28 mouse cellular contexts compared by ENCODE assay signal in the genomic region with DNA sequence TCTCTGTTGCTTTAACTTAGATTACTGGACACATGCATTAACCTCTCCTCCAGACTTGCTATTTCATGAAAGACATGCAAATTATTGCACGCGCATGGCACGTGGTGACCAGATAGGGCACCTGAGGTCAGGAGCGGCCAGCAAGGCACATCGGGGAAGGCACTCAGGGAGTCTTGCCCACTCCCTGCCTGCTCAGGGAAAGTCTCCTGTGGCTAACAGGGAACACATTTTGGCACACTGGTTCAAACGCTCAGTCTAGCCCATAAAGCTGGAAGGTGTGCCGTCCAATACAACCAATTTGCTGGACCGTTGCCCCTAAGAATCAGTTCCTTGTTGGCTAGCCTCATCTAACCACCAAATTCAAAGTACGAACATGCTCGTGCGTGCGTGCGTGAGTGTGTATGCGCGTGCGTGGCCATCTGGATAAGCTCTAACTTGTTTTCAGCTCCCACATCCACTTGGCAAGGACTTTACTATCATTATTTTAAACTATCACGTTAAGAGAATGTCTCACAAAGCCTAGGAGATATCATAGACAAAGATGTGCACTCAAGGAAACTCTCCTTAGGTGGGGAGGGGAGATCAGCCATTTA. TPM values are rescaled to one million over a fixed set of nuclear protein-coding genes. Genes with fewer than 3 reads are reported as not detected.
DNase-seq lines count a peak whose midpoint lies in the region; TF ChIP-seq lines count a peak whose summit lies in the region.
"Had no signal": no experiment of that assay in that cellular context is flagged by ENCODE, and none has a peak within 500 bp of the region (broad histone marks: within the 10 kb centered on the region; RNA-seq: fewer than 3 reads in every experiment).

No protein-coding gene starts in this region.

- H3K36me3 ChIP-seq in CH12.LX (replicated peaks in 1 of 2; ENCODE audit: control insufficient read depth in 1 of 2, insufficient read depth in 1 of 2, low read length in 1 of 2) = peaks cover 44 to 79% of the 10 kb centered on the region in 2 experiments

- no peak overlapping the region for H3K4me2 ChIP-seq in CH12.LX (ENCODE audit: insufficient read depth, low read depth, poor library complexity, severe bottlenecking)
- H3K4me2 ChIP-seq: hindbrain, embryonic 15.5 days; limb, embryonic 13.5 days; liver, embryonic 12.5 days; midbrain, embryonic 12.5 days; neural tube, embryonic 12.5 days; stomach, embryonic 15.5 days had no signal

- peak; percentile 51 to 55 for DNase-seq in cerebellum, adult 18-20 months
- no peak for DNase-seq in cerebellum, postnatal 4 days (ENCODE audit: low spot score in 2 of 2)
- no peak for DNase-seq in gastrocnemius, adult 2 months
- DNase-seq in gastrocnemius, adult 8-10 months (ENCODE audit: low spot score in 2 of 2) = no peak
- no peak for DNase-seq in CH12.LX (ENCODE audit: extremely low read depth)
- DNase-seq in MN1 (ENCODE audit: low spot score) = peak; percentile 31
- DNase-seq in left cerebral cortex, postnatal 10 days (ENCODE audit: extremely low spot score in 1 of 2, low spot score in 2 of 2) = no peak
- DNase-seq: B cell, adult 2 months; gastrocnemius, postnatal 14 days; heart, postnatal 14 days; kidney, adult 11 months; kidney, postnatal 14 days; liver, postnatal 0 days; lung, postnatal 4 days; right cerebral cortex, adult 18-20 months; thymus, adult 18-20 months; thymus, postnatal 25 days had no signal

- TF ChIP-seq EP300 in CH12.LX (IDR thresholded peaks at IDR 0.05; ENCODE audit: low read length) = no peak

- dilution Hi-C loops in CH12.LX (cut with MboI; ENCODE audit: extremely low pct_ligation_motif_present, extremely low pct_unique_long_range_greater_than_20kb, low sequenced_read_pairs) = no loop called here

- no peak overlapping the region for H3K4me3 ChIP-seq in gastrocnemius, adult 2 months
- H3K4me3 ChIP-seq in CH12.LX (replicated peaks in 1 of 3; ENCODE audit: low read depth in 2 of 3, low read length in 2 of 3, poor library complexity in 1 of 3) = no peak overlapping the region
- H3K4me3 ChIP-seq: erythroblast, embryonic 14.5 days; hindbrain, embryonic 10.5 days; hindbrain, embryonic 15.5 days; left cerebral cortex, adult 2 months; limb, embryonic 13.5 days; liver, embryonic 12.5 days; megakaryocyte, embryonic 14.5 days; midbrain, embryonic 12.5 days; myocyte; neural tube, embryonic 12.5 days; stomach, embryonic 15.5 days had no signal

- no peak for TF ChIP-seq POLR2A in CH12.LX (IDR thresholded peaks at IDR 0.05; ENCODE audit: low read depth, low read length)

- no peak for TF ChIP-seq CTCF in gastrocnemius, adult 2 months (IDR thresholded peaks at IDR 0.05)
- no peak for TF ChIP-seq CTCF in CH12.LX (conservative IDR thresholded peaks at IDR 0.05 in 1 of 2, IDR thresholded peaks at IDR 0.05 in 1 of 2; ENCODE audit: low read depth in 2 of 2, low read length in 2 of 2)

- no peak overlapping the region for H3K9ac ChIP-seq in CH12.LX (ENCODE audit: insufficient read depth, low read depth)
- H3K9ac ChIP-seq: hindbrain, embryonic 15.5 days; limb, embryonic 13.5 days; liver, embryonic 12.5 days; liver, postnatal 0 days; midbrain, embryonic 12.5 days; neural tube, embryonic 12.5 days; stomach, embryonic 15.5 days had no signal

- intact Hi-C loops in gastrocnemius, adult 2 months (cut with DNase I) = no loop called here
- intact Hi-C loops in left cerebral cortex, postnatal 10 days (cut with DNase I) = no loop called here

- peaks cover 4 to 30% of the 10 kb centered on the region in 2 experiments for H3K4me1 ChIP-seq in CH12.LX (ENCODE audit: control insufficient read depth in 1 of 2, insufficient read depth in 2 of 2)

- no peaks in the 10 kb centered on the region for H3K9me3 ChIP-seq in CH12.LX (replicated peaks; ENCODE audit: low read length)
- H3K9me3 ChIP-seq: hindbrain, embryonic 10.5 days; hindbrain, embryonic 15.5 days; limb, embryonic 13.5 days; liver, embryonic 12.5 days; megakaryocyte, embryonic 14.5 days; midbrain, embryonic 12.5 days; neural tube, embryonic 12.5 days; stomach, embryonic 15.5 days had no signal

- no peaks in the 10 kb centered on the region for H3K27me3 ChIP-seq in CH12.LX (replicated peaks)
- H3K27me3 ChIP-seq: hindbrain, embryonic 15.5 days; limb, embryonic 13.5 days; liver, embryonic 12.5 days; megakaryocyte, embryonic 14.5 days; midbrain, embryonic 12.5 days; neural tube, embryonic 12.5 days; stomach, embryonic 15.5 days had no signal

- TF ChIP-seq RAD21 in CH12.LX (IDR thresholded peaks at IDR 0.05; ENCODE audit: low read depth, low read length) = no peak

- in situ Hi-C loops in CH12.LX (cut with MboI; ENCODE audit: low pct_ligation_motif_present, low pct_unique_long_range_greater_than_20kb, low sequenced_read_pairs) = no loop called here

- peak overlapping the region; percentile 41; the same call in 1 of the 2 replicates for H3K27ac ChIP-seq in gastrocnemius, adult 2 months
- no peak overlapping the region for H3K27ac ChIP-seq in CH12.LX (ENCODE audit: insufficient read depth, low read depth)
- H3K27ac ChIP-seq: hindbrain, embryonic 10.5 days; hindbrain, embryonic 15.5 days; left cerebral cortex, adult 2 months; limb, embryonic 13.5 days; liver, embryonic 12.5 days; midbrain, embryonic 12.5 days; neural tube, embryonic 12.5 days; stomach, embryonic 15.5 days had no signal

- H3K79me2 ChIP-seq in CH12.LX (replicated peaks; ENCODE audit: control insufficient read depth, extremely low read depth, insufficient read depth, poor library complexity, severe bottlenecking) = peaks cover 59% of the 10 kb centered on the region

TF ChIP-seq in CH12.LX, 34 proteins besides CTCF, POLR2A, EP300 and RAD21:
- TF ChIP-seq ZC3H11A (IDR thresholded peaks at IDR 0.05; ENCODE audit: low read depth, low read length) = no peak
- TF ChIP-seq BHLHE40 (IDR thresholded peaks at IDR 0.05; ENCODE audit: low read depth, low read length) = peak; percentile 33; the same call in 1 of the 2 replicates

RNA-seq across cellular contexts. Expression of a gene that starts 11.6 kb away (rescaled TPM):
- total RNA-seq in gastrocnemius, adult 2 months (2021) = 100 to 1,000 TPM; 148 to 167 TPM
- 100 to 1,000 TPM; 178 to 234 (median 186) TPM for total RNA-seq in gastrocnemius, adult 8-10 months (2022)
- total RNA-seq in CH12.LX (2012; rRNA removed) (21.7 and 23.6 TPM in 2 replicates), CH12.LX (2014; rRNA removed) (16.2 and 16.6 TPM in 2 replicates)
- 28.9 and 34.3 TPM in 2 replicates for polyA plus RNA-seq in CH12.LX (2012; ENCODE audit: insufficient read length, low read depth)
- 10 to 100 TPM; 50.8 to 53.3 TPM for total RNA-seq in left cerebral cortex, postnatal 10 days (2021)

Comparison
In these comparisons a context has a peak if more than half of its experiments do, and no peak if none do; other contexts are left out.
1. DNase-seq: peak in cerebellum, adult 18-20 months (2 of 2) and MN1 (single experiment); none in cerebellum, postnatal 4 days (0 of 2), gastrocnemius, adult 2 months (single experiment), gastrocnemius, adult 8-10 months (0 of 2), CH12.LX (single experiment) and left cerebral cortex, postnatal 10 days (0 of 2).